Mouse (Mus musculus): ENCODE data around the gene Stac2.

DNA sequence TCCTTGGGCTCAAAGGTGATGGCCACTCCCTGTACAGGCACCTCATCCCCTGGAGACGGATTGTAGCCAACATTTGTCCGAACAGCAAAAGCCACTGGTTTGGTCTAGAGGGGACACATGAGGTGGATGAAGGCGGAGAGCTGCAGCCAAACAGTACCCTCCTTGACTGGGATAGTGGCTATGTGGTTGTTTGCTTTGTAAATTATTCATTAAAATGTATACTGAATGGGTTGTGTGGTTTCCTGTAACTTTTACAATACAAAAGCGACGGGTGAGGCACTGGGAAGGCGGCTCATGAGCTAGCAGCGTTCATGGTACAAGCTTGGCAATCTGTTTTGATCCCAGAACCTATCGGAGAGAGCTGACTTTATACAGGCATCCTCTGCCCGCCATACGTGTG lies 40.4 kb downstream of the Stac2 start:
- TF ChIP-seq CTCF (IDR thresholded peaks at IDR 0.05; ENCODE audit: low read depth, low read length) (no peak), GATA1 (IDR thresholded peaks at IDR 0.05; ENCODE audit: borderline replicate concordance, low read length) (no peak), POLR2AphosphoS5 (IDR thresholded peaks at IDR 0.05; ENCODE audit: insufficient replicate concordance, low read depth, low read length) (no peak), TAL1 (conservative IDR thresholded peaks at IDR 0.05; ENCODE audit: low read depth, low read length) (no peak)
